Mouse (Mus musculus): ENCODE data around the gene Slc22a14. TPM values are rescaled to one million over a fixed set of nuclear protein-coding genes. Genes with fewer than 3 reads are reported as not detected.

Slc22a14 gene
- polyA plus RNA-seq, 1 experiment = not detected

DNA sequence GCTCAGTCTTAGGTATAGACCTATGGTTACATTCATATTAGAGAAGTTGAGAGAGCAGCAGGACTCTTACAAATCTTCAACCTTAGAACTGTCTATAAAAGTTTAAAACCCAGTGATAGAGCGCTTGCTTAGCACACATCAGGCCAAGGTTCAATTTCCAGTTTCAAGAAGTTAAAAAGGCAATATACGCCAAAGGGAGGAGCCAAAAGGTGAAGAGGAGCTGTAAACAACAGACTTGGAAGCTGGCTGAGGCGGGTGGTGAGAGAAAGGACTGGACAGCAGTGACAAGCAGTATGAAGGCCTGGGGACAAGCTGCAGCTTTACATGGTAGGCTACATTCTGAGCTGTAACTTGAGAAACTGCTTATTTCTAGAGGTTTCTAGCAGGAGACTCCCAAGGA lies 66.8 kb downstream of the Slc22a14 start:
- no peaks in the 10 kb centered on the region for H3K79me2 ChIP-seq (ENCODE audit: control insufficient read depth, insufficient read depth)
- H3K4me2 ChIP-seq (ENCODE audit: low read depth) = no peak overlapping the region
- peaks cover 9% of the 10 kb centered on the region for H3K36me3 ChIP-seq (ENCODE audit: control insufficient read depth, insufficient read depth)
- TF ChIP-seq USF1 (IDR thresholded peaks at IDR 0.05; ENCODE audit: low read depth) (no peak), MYOG (IDR thresholded peaks at IDR 0.05; ENCODE audit: control insufficient read depth in 1 of 3, insufficient read depth in 1 of 3, insufficient read length in 2 of 3, low read depth in 2 of 3) (no peak), MAX (IDR thresholded peaks at IDR 0.05; ENCODE audit: low read depth) (no peak), SRF (IDR thresholded peaks at IDR 0.05; ENCODE audit: control insufficient read depth, insufficient read length, low read depth) (no peak), MYOD1 (IDR thresholded peaks at IDR 0.05; ENCODE audit: control insufficient read depth in 1 of 3, insufficient read length in 2 of 3, low read depth in 2 of 3) (no peak), REST (IDR thresholded peaks at IDR 0.05; ENCODE audit: insufficient read depth, insufficient read length) (no peak), TCF12 (IDR thresholded peaks at IDR 0.05; ENCODE audit: insufficient read depth, poor library complexity, severe bottlenecking) (no peak), POLR2A (IDR thresholded peaks at IDR 0.05; ENCODE audit: insufficient read length, low read depth) (no peak), TCF3 (IDR thresholded peaks at IDR 0.05; ENCODE audit: insufficient read length, low read depth) (no peak), CEBPB (IDR thresholded peaks at IDR 0.05; ENCODE audit: insufficient read depth, poor library complexity, severe bottlenecking) (no peak)
- no peak overlapping the region for H3K4me3 ChIP-seq
- H3K27me3 ChIP-seq (ENCODE audit: control insufficient read depth, insufficient read depth, insufficient read length) = no peaks in the 10 kb centered on the region
- no peak overlapping the region for H3ac ChIP-seq (ENCODE audit: control insufficient read depth, insufficient read length)

GRCm38 (mm10) chr9:119297696-119298095 lies 67.7 kb downstream of the Slc22a14 start:
- TF ChIP-seq POLR2A (IDR thresholded peaks at IDR 0.05; ENCODE audit: insufficient read length, low read depth) (no peak), POLR2AphosphoS2 (IDR thresholded peaks at IDR 0.05; ENCODE audit: insufficient read length, low read depth) (no peak), CEBPB (IDR thresholded peaks at IDR 0.05; ENCODE audit: insufficient read depth, poor library complexity, severe bottlenecking) (no peak), USF1 (IDR thresholded peaks at IDR 0.05; ENCODE audit: low read depth) (no peak), SRF (IDR thresholded peaks at IDR 0.05; ENCODE audit: control insufficient read depth, insufficient read length, low read depth) (no peak), MYOG (IDR thresholded peaks at IDR 0.05; ENCODE audit: control insufficient read depth in 1 of 3, insufficient read depth in 1 of 3, insufficient read length in 2 of 3, low read depth in 2 of 3) (no peak), MAX (IDR thresholded peaks at IDR 0.05; ENCODE audit: low read depth) (no peak), TCF12 (IDR thresholded peaks at IDR 0.05; ENCODE audit: insufficient read depth, poor library complexity, severe bottlenecking) (no peak), MYOD1 (IDR thresholded peaks at IDR 0.05; ENCODE audit: control insufficient read depth in 1 of 3, insufficient read length in 2 of 3, low read depth in 2 of 3) (no peak), TCF3 (IDR thresholded peaks at IDR 0.05; ENCODE audit: insufficient read length, low read depth) (no peak), E2F4 (IDR thresholded peaks at IDR 0.05; ENCODE audit: insufficient read depth) (no peak), REST (IDR thresholded peaks at IDR 0.05; ENCODE audit: insufficient read depth, insufficient read length) (no peak)
- Histone ChIP-seq H3K27me3 (ENCODE audit: control insufficient read depth, insufficient read depth, insufficient read length) (no peaks in the 10 kb centered on the region), H3K4me3 (no peak overlapping the region), H3K79me2 (ENCODE audit: control insufficient read depth, insufficient read depth) (no peaks in the 10 kb centered on the region), H3K4me2 (ENCODE audit: low read depth) (no peak overlapping the region), H3K36me3 (ENCODE audit: control insufficient read depth, insufficient read depth) (peaks cover 4% of the 10 kb centered on the region), H3ac (ENCODE audit: control insufficient read depth, insufficient read length) (no peak overlapping the region)

- TF ChIP-seq SRF (IDR thresholded peaks at IDR 0.05; ENCODE audit: control insufficient read depth, insufficient read length, low read depth) (no peak), MYOG (IDR thresholded peaks at IDR 0.05; ENCODE audit: control insufficient read depth in 1 of 3, insufficient read depth in 1 of 3, insufficient read length in 2 of 3, low read depth in 2 of 3) (no peak), REST (IDR thresholded peaks at IDR 0.05; ENCODE audit: insufficient read depth, insufficient read length) (no peak), E2F4 (IDR thresholded peaks at IDR 0.05; ENCODE audit: insufficient read depth) (no peak), MAX (IDR thresholded peaks at IDR 0.05; ENCODE audit: low read depth) (no peak), TCF3 (IDR thresholded peaks at IDR 0.05; ENCODE audit: insufficient read length, low read depth) (no peak), MYOD1 (IDR thresholded peaks at IDR 0.05; ENCODE audit: control insufficient read depth in 1 of 3, insufficient read length in 2 of 3, low read depth in 2 of 3) (no peak)
- Histone ChIP-seq H3K4me2 (ENCODE audit: low read depth) (no peak overlapping the region), H3K4me3 (no peak overlapping the region), H3K27me3 (ENCODE audit: control insufficient read depth, insufficient read depth, insufficient read length) (no peaks in the 10 kb centered on the region), H3ac (ENCODE audit: control insufficient read depth, insufficient read length) (no peak overlapping the region), H3K79me2 (ENCODE audit: control insufficient read depth, insufficient read depth) (no peaks in the 10 kb centered on the region), H3K36me3 (ENCODE audit: control insufficient read depth, insufficient read depth) (peaks cover 12% of the 10 kb centered on the region)
Measured at GRCm38 (mm10) chr9:119290791-119291190, 74.6 kb downstream of the Slc22a14 start.

GRCm38 (mm10) chr9:119280894-119281682 lies 84.3 kb downstream of the Slc22a14 start:
- no peak overlapping the region for H3ac ChIP-seq (ENCODE audit: control insufficient read depth, insufficient read length)
- no peaks in the 10 kb centered on the region for H3K79me2 ChIP-seq (ENCODE audit: control insufficient read depth, insufficient read depth)
- H3K4me3 ChIP-seq = no peak overlapping the region
- no peaks in the 10 kb centered on the region for H3K36me3 ChIP-seq (ENCODE audit: control insufficient read depth, insufficient read depth)
- H3K27me3 ChIP-seq (ENCODE audit: control insufficient read depth, insufficient read depth, insufficient read length) = no peaks in the 10 kb centered on the region
- H3K4me2 ChIP-seq (ENCODE audit: low read depth) = no peak overlapping the region
- TF ChIP-seq USF1 (IDR thresholded peaks at IDR 0.05; ENCODE audit: low read depth) = no peak
- no peak for TF ChIP-seq MAX (IDR thresholded peaks at IDR 0.05; ENCODE audit: low read depth)
- TF ChIP-seq MYOG (IDR thresholded peaks at IDR 0.05; ENCODE audit: control insufficient read depth in 1 of 3, insufficient read depth in 1 of 3, insufficient read length in 2 of 3, low read depth in 2 of 3) = no peak
- no peak for TF ChIP-seq TCF3 (IDR thresholded peaks at IDR 0.05; ENCODE audit: insufficient read length, low read depth)
- no peak for TF ChIP-seq CEBPB (IDR thresholded peaks at IDR 0.05; ENCODE audit: insufficient read depth, poor library complexity, severe bottlenecking)
- no peak for TF ChIP-seq E2F4 (IDR thresholded peaks at IDR 0.05; ENCODE audit: insufficient read depth)
- no peak for TF ChIP-seq SRF (IDR thresholded peaks at IDR 0.05; ENCODE audit: control insufficient read depth, insufficient read length, low read depth)
- no peak for TF ChIP-seq POLR2A (IDR thresholded peaks at IDR 0.05; ENCODE audit: insufficient read length, low read depth)
- TF ChIP-seq POLR2AphosphoS2 (IDR thresholded peaks at IDR 0.05; ENCODE audit: insufficient read length, low read depth) = no peak

Measured in myocyte (in vitro differentiated cells).